Mouse (Mus musculus): Measurements from ENCODE around the gene Pkp4.

- TF ChIP-seq POLR2A (IDR thresholded peaks at IDR 0.05; ENCODE audit: borderline replicate concordance, insufficient read depth, low read length) (no peak), CTCF (IDR thresholded peaks at IDR 0.05; ENCODE audit: borderline replicate concordance, insufficient read depth, low read depth, low read length) (no peak)
Observed at GRCm38 (mm10) chr2:59186122-59186521, 25.5 kb downstream of the Pkp4 start.
